Mouse (Mus musculus) cerebellum, adult 8-10 months (tissue): ENCODE measurements around the gene Oas1a.
"Not testable (repeated sequence)": the region's sequence is repeated elsewhere in the genome, so short reads cannot be mapped to it uniquely, and the experiment has no call there.

Experiments used
- DNase-seq: peaks from one replicate; pipeline ENCODE4 v3.0.0; 2022

The Oas1a gene

GRCm38 (mm10) chr5:120906791-120907733, at the start of gene Oas1a:
Gene Oas1a, minus strand, starts transcription at chr5:120907521.
- not testable (repeated sequence) for DNase-seq

DNA sequence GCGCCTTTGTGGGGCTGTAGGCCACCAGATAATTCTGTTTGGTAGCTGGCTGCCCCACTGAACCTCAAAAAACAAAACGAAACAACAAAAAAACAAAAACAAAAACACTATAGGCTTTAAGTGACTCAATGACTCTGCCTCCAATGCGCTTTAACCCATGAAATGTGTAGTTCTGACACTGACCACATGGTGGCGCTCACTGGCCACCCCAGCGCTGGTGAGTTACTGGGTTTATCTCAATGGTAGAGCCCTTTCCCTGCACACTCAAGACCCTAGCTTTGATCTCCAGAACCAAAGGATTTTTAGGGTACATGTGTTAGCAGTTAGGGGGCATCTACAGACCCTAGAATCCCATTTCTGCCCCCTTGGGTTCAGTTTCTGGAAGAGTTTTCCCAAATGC, 46.7 kb upstream of the Oas1a start:
- DNase-seq: peak; percentile 68

DNA sequence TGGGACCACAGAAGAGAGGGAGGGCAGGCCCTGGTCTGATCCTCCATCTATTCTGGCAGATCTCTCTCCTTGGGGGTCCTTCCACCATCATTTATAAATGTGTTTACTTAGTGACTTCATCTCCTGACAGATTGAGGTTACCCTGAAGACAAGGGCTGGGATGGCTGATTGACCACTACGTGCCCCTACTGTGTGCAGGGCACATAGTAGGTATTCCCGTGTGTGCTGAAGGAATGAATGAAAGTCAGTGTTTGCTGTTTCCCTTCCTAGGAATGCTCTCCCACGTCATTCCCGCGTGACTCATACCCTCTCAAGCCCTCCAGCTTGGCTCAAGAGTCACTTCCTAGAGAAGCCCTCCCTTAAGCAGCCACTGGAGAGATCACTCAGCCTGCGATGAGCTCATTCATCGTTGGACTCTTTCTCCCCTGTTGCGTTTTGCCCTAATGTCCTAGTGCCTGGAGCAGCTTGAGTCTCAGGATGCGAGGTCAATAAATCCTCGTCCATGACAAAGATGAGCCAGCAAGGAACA, 45.0 kb upstream of the Oas1a start:
- no peak for DNase-seq

DNA sequence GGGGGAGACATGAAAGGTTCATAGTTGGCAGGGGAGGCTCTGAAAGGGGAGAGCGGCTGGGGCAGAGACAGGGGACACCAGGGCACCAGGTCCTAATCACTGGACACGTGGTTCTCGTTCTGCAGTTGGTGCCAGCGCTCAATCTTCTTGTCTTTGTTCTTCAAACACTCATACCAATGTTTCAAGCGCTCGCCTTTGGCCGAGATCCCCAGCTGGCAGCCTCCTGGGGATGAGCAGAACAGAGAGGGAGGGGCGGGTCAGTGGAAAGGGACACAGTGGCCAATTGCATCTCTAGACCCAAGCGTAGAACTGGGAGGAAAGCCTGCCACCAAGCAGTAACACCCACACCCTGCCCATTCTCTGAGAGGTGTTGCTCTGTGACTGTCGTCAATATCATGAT, 34.8 kb upstream of the Oas1a start:
- no peak for DNase-seq

DNA sequence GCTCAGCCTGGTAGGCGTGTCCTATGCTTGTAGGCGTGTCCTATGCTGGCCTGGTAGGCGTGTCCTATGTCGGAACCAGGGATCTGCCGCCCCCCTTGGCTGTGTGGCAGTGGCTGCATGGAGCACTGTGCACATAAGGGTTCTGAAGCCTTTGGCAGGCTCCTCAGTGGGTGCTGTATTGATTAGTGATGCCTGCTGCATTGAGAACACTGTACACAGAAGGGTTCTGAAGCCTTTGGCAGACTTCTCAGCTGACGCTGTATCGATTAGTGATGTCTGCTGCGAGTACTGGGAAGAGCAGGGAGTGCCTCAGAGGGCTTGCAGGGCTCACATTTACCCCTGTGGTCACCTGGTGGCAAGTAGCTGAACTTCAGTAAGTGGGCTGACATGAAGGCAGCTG, 31.3 kb upstream of the Oas1a start:
- DNase-seq: no peak

- no peak for DNase-seq
These were observed 30.5 kb upstream of the Oas1a start for GRCm38 (mm10) chr5:120937841-120938240.

DNA sequence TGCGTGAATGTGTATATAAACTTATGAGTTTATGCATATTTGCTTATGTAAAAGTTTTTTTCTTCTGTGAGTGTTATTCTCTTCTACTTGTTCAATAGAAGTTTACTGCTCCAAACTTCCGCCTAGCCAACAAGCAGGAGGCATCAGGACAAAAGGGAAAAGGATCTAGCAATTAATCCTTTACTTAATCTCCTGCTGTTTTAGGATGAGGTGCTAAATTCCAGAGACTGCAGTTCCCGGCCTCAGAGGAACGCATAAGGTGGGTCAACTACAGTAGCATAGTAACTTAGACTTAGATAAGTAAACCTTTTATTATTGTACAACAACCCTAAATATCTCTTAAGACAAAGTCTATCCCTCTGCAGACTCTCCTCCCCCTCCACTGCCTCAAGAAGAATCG, 26.6 kb upstream of the Oas1a start:
- no peak for DNase-seq

- DNase-seq: no peak
These were observed 19.7 kb upstream of the Oas1a start for GRCm38 (mm10) chr5:120927036-120927435.

- DNase-seq: not testable (repeated sequence)
These were observed 19.0 kb upstream of the Oas1a start for GRCm38 (mm10) chr5:120926311-120926710.

DNA sequence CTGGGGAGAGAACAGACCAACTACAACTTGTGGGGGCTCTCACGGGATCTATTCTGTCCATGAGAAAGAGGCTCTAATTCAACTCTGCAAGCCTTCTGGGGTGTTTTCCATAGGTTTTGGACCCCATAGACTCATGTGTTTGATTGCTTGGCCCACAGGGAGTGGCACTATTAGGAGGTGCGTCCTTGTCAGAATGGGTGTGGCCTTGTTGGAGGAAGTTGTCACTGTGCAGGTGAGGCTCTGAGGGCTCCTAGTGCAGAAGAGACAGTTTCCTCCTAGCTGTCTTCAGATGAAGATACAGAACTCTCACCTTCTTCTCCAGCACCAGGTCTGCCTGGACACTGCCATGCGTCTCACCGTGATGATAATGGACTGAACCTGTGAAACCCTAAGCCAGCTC, 17.2 kb upstream of the Oas1a start:
- not testable (repeated sequence) for DNase-seq

DNA sequence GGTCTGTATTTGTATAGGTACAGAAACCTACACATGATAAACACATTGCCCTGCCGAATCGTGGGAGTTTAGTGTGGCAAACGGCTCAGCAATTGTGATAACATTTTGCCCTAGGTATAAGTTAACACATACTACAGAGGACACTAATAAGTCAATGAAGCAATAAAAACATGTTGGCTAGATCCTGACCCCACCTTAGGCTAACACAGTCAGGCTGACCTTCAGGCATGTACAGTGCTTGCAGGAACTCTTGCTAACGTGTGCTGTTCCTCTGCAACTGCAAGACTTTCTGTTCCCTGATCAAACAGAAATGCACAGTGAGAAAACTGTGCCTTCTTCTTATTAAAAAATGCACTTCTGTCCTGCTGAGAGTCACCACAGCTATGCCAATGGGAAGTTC, 16.6 kb upstream of the Oas1a start:
- no peak for DNase-seq

GRCm38 (mm10) chr5:120920296-120920695, 13.0 kb upstream of the Oas1a start:
- no peak for DNase-seq

DNA sequence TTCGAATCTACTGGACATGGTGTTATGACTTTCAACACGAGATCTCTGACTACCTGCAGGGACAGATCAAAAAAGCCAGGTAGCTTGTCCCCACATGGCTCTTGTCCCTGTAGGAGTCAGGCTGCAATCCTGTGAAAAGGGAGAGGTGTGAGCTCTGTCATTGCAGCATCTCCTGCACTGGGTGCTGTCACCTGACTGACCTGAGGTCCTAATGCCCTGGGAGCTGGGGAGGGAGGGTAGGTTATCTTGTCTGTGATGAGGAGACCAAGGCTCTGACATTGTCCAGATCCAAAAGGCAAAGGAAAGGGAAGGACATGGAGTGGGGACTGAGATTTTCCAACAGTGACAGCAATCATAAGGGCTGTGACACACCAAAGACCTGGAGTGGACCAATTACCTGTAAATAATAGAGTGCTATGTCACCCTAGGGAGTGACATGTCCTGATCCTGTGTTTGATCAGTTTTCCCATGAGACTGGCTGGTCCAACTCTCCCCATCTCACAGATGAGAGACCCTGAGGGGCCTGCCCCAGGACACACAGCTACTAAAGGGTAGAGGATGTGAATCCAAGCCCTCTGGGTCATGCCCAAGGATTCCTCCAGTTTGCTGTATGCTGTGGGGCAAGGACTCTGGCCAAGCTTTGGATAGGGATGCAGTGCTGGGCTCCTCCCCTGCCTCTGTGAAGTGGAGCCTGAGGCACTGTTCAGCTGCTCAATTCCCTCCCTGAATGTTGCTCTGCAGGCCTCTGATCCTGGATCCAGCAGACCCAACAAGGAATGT, 12.0 kb upstream of the Oas1a start:
- not testable (repeated sequence) for DNase-seq

DNA sequence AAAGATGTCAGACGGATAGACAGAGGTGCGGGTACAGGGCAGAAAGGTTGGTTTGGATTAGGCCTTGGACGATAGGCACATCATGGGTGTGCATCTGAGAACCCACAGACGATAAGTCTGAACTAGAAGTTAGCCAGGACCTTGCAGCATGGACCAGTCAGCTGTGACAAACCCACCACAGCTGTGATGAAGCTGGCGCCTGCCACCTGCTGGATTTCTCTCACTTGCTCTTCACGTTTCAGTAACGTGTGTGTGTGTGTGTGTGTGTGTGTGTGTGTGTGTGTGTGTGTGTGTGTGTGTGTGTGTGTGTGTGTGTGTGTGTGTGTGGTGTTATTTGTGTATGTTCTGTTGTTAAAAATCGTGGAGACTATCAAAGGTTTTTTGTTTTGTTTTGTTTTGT, 6.9 kb upstream of the Oas1a start, which contains the start of gene Oas1d:
Gene Oas1d, plus strand, starts transcription at position 333 of the 400 bp plus-strand sequence.
- not testable (repeated sequence) for DNase-seq

- no peak for DNase-seq
These were observed 1.0 kb upstream of the Oas1a start for GRCm38 (mm10) chr5:120908196-120908920.

- DNase-seq: no peak
These were observed 5.3 kb downstream of the Oas1a start for GRCm38 (mm10) chr5:120902056-120902455.

- no peak for DNase-seq
These were observed 6.7 kb downstream of the Oas1a start for GRCm38 (mm10) chr5:120900666-120901065.

DNA sequence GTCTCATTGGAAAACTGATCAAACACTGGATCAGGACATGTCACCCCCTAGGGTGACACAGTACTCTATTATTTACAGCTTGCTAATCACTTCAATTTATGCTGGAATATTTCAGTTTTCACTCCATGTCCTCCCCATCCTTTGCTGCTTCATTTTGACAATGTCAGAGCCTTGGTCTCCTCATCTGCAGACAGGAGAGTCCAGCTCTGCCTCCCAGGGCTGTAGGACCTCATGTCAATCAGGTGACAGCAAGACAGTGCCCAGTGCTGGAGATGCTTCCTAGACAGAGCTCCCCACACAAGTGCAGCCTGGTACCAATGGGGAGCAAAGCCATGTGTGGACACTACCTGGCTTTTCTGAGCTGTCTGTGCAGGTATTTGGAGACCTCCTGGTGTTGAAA, 8.6 kb downstream of the Oas1a start:
- DNase-seq: no peak

- DNase-seq: no peak
These were observed 9.0 kb downstream of the Oas1a start for GRCm38 (mm10) chr5:120898307-120898706.

- no peak for DNase-seq
These were observed 12.0 kb downstream of the Oas1a start for GRCm38 (mm10) chr5:120895231-120895900.

GRCm38 (mm10) chr5:120894692-120895091, 12.6 kb downstream of the Oas1a start:
- DNase-seq: not testable (repeated sequence)

DNA sequence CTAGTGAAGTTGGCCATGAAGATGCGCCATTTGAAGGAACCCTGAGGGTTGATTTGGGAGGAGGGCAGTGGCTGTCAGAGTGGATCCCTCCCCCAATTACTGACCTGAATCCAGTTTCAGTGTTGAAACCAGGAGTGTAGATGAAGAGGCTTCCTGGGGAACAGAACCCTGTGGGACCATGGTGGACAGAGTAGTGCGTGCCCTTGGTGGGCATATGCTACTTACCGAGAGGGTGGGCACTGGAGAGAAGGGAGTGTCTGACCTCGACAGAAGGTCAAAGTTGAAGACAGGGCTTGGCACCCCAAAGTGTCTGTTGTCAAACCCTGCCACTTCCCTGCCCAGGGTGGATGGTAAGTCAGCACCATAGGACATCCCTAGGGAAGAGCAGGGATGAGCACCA, 13.5 kb downstream of the Oas1a start:
- not testable (repeated sequence) for DNase-seq
